Comparison of ENCODE assay signal across 8 mouse cellular contexts in genomic region chr5:118294865-118295258, GRCm38 (mm10). TPM values are rescaled to one million over a fixed set of nuclear protein-coding genes. Genes with fewer than 3 reads are reported as not detected.
DNase-seq lines count a peak whose midpoint lies in the region; ATAC-seq and TF ChIP-seq lines count a peak whose summit lies in the region.

No protein-coding gene starts in this region.

- H3K4me2 ChIP-seq in forebrain, embryonic 16.5 days (ENCODE audit: low read length), result no peak overlapping the region
- H3K4me2 ChIP-seq in limb, embryonic 14.5 days (replicated peaks; ENCODE audit: low read depth, low read length, severe bottlenecking), result peak overlapping the region; percentile 41

- H3K4me1 ChIP-seq in forebrain, embryonic 16.5 days (replicated peaks; ENCODE audit: control insufficient read depth, insufficient read depth, low read length), result peaks cover 28% of the 10 kb centered on the region
- peaks cover 52% of the 10 kb centered on the region for H3K4me1 ChIP-seq in limb, embryonic 14.5 days (ENCODE audit: control insufficient read depth, insufficient read depth, low read length)

- H3K9me3 ChIP-seq in forebrain, embryonic 16.5 days (ENCODE audit: control insufficient read depth, low read length), result no peaks in the 10 kb centered on the region
- no peaks in the 10 kb centered on the region for H3K9me3 ChIP-seq in limb, embryonic 14.5 days (ENCODE audit: control insufficient read depth, low read length)

- H3K4me3 ChIP-seq in C2C12 (ENCODE audit: insufficient read depth, poor library complexity, severe bottlenecking), result no peak overlapping the region
- no peak overlapping the region for H3K4me3 ChIP-seq in forebrain, embryonic 16.5 days (replicated peaks; ENCODE audit: low read length)
- H3K4me3 ChIP-seq in limb, embryonic 14.5 days (replicated peaks; ENCODE audit: low read length), result 0 out of 2 replicates have a peak overlapping the region, but pooled peaks have one; percentile 18

- no peak for TF ChIP-seq POLR2A in limb, embryonic 14.5 days (IDR thresholded peaks at IDR 0.05; ENCODE audit: borderline replicate concordance, extremely low read depth, insufficient read depth, insufficient read length)

- no peak overlapping the region for H3ac ChIP-seq in C2C12 (ENCODE audit: control insufficient read depth, insufficient read length, low read depth)

- no peak for TF ChIP-seq CTCF in C2C12 (IDR thresholded peaks at IDR 0.05; ENCODE audit: control insufficient read depth, insufficient read depth, insufficient read length)

- no peak for ATAC-seq in forebrain, embryonic 16.5 days
- no peak for ATAC-seq in limb, embryonic 14.5 days (ENCODE audit: low FRiP score, low read depth)

- H3K79me2 ChIP-seq in C2C12 (ENCODE audit: control insufficient read depth, insufficient read depth), result no peaks in the 10 kb centered on the region

- 76% methylated on average over 7 of the region's 7 CpGs for WGBS in forebrain, embryonic 16.5 days
- 78% methylated on average over 7 of the region's 7 CpGs for WGBS in limb, embryonic 14.5 days

- peak; percentile 19 for DNase-seq in heart, adult 8-10 months (ENCODE audit: low spot score)
- no peak for DNase-seq in heart, postnatal 36 days
- DNase-seq in limb, embryonic 14.5 days (ENCODE audit: low spot score), result no peak
- DNase-seq in testis, postnatal 10 days (ENCODE audit: low spot score), result no peak
- DNase-seq in left cerebral cortex, postnatal 36 days (ENCODE audit: low spot score in 2 of 2), result no peak
- DNase-seq in spleen, postnatal 14 days (ENCODE audit: low spot score in 2 of 2), result no peak

- no peak overlapping the region for H3K9ac ChIP-seq in forebrain, embryonic 16.5 days (replicated peaks; ENCODE audit: low read depth, low read length)
- H3K9ac ChIP-seq in limb, embryonic 14.5 days (ENCODE audit: low read depth, low read length, severe bottlenecking), result no peak overlapping the region

- intact Hi-C loops in heart, postnatal 36 days (cut with DNase I), result loop anchor here (1.0 kb wide), 1 partner anchor 21 kb away; no protein-coding TSS in a partner anchor
- intact Hi-C loops in left cerebral cortex, postnatal 36 days (cut with DNase I), result no loop called here

- H3K79me3 ChIP-seq in C2C12 (ENCODE audit: low read depth), result no peaks in the 10 kb centered on the region

- no peaks in the 10 kb centered on the region for H3K27me3 ChIP-seq in C2C12 (ENCODE audit: control insufficient read depth, insufficient read depth, insufficient read length)
- H3K27me3 ChIP-seq in forebrain, embryonic 16.5 days (replicated peaks; ENCODE audit: control insufficient read depth, insufficient read depth, low read length), result no peaks in the 10 kb centered on the region
- H3K27me3 ChIP-seq in limb, embryonic 14.5 days (ENCODE audit: control insufficient read depth, insufficient read depth, low read length), result no peaks in the 10 kb centered on the region

- H3K36me3 ChIP-seq in C2C12 (ENCODE audit: control insufficient read depth, insufficient read depth), result no peaks in the 10 kb centered on the region
- no peaks in the 10 kb centered on the region for H3K36me3 ChIP-seq in forebrain, embryonic 16.5 days (ENCODE audit: control insufficient read depth, insufficient read depth)
- H3K36me3 ChIP-seq in limb, embryonic 14.5 days (ENCODE audit: control insufficient read depth, insufficient read depth, low read length), result no peaks in the 10 kb centered on the region

- H3K27ac ChIP-seq in forebrain, embryonic 16.5 days (ENCODE audit: low read length), result peak overlapping the region; percentile 84
- H3K27ac ChIP-seq in limb, embryonic 14.5 days (replicated peaks; ENCODE audit: low read depth, low read length), result peak overlapping the region; percentile 95

TF ChIP-seq in C2C12, 6 proteins besides CTCF, POLR2A, EP300 and RAD21:
- no peak for TF ChIP-seq FOSL1 (IDR thresholded peaks at IDR 0.05; ENCODE audit: insufficient read depth, low read length, poor library complexity, severe bottlenecking)
- peak; percentile 90 for TF ChIP-seq CEBPB (IDR thresholded peaks at IDR 0.05; ENCODE audit: low read depth)
- no peak for TF ChIP-seq MYOG (IDR thresholded peaks at IDR 0.05; ENCODE audit: control insufficient read depth, extremely low read depth, insufficient read length)
- no peak for TF ChIP-seq MAX (IDR thresholded peaks at IDR 0.05)
TF ChIP-seq in C2C12: peak in this region for 1.

RNA-seq across cellular contexts. Expression of gene 2410131K14Rik, which starts 49.8 kb away (rescaled TPM):
- total RNA-seq in heart, adult 8-10 months (2022), result 10 to 100 TPM in 1 of 4 experiments, 1 to 10 TPM in 3; 9.2 to 11.5 (median 9.7) TPM
- total RNA-seq in heart, postnatal 36 days (2021), result 1 to 10 TPM; 7.7 to 8.1 TPM
- 5.9 TPM for polyA plus RNA-seq in C2C12 (2012; fragmentation: generic; extraction: Trizol)
- polyA plus RNA-seq in forebrain, embryonic 16.5 days (2015; fragmentation: Nextera tagmentation; extraction: Ambion mirVana), result 17.8 and 18.6 TPM in 2 replicates
- 13.8 and 16.8 TPM in 2 replicates for polyA plus RNA-seq in limb, embryonic 14.5 days (2012; rRNA removed)
- 10.4 and 11.4 TPM in 2 replicates for polyA plus RNA-seq in limb, embryonic 14.5 days (2014; fragmentation: Nextera tagmentation; extraction: Ambion mirVana)
- total RNA-seq in left cerebral cortex, postnatal 36 days (2021), result 10 to 100 TPM; 12.4 to 13.3 TPM

RNA-seq across cellular contexts. Expression of gene Rnft2, which starts 49.9 kb away (rescaled TPM):
- 1 to 10 TPM; 1.8 to 2.3 (median 2.0) TPM for total RNA-seq in heart, adult 8-10 months (2022)
- total RNA-seq in heart, postnatal 36 days (2021), result 1 to 10 TPM; 2.0 to 2.5 TPM
- 1.1 TPM for polyA plus RNA-seq in C2C12 (2012; fragmentation: generic; extraction: Trizol)
- 9.4 and 11.1 TPM in 2 replicates for polyA plus RNA-seq in forebrain, embryonic 16.5 days (2015; fragmentation: Nextera tagmentation; extraction: Ambion mirVana)
- polyA plus RNA-seq in limb, embryonic 14.5 days (2012; rRNA removed), result 31.4 and 41.2 TPM in 2 replicates
- 3.1 and 3.7 TPM in 2 replicates for polyA plus RNA-seq in limb, embryonic 14.5 days (2014; fragmentation: Nextera tagmentation; extraction: Ambion mirVana)
- 10 to 100 TPM; 82.8 to 85.9 TPM for total RNA-seq in left cerebral cortex, postnatal 36 days (2021)

Comparison
In these comparisons a context has a peak if more than half of its experiments do, and no peak if none do; other contexts are left out.
1. RNA of gene Rnft2, which starts 49.9 kb away (total RNA-seq): 82.8 to 85.9 TPM in left cerebral cortex, postnatal 36 days; 2.0 to 2.5 TPM in heart, postnatal 36 days and 1.8 to 2.3 TPM in heart, adult 8-10 months; every median in the first group is over 10 times any median in the second.